Mouse (Mus musculus): ENCODE measurements around the gene Gpr107.

DNA sequence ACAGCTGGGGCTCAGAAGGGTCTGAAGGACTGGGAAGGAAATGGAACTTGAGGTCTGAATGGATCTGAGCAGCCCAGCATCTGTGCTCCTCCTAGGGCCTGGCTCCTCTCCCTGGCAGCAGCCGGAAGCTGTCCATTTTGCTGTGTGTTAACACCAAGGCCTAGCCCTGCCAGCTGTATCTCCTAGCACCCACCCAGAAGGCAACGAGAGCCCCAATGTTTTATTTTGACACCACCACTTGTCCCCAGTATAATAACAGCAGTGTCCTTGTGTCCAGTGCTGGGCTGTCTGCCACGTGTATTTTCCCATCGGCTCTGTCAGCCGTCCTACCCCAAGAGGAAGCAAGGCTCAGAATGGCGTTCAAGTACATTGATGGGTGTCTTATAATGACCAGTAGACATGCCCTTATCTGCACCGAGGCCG, 110.9 kb downstream of the Gpr107 start:
- TF ChIP-seq POLR2A (IDR thresholded peaks at IDR 0.05; ENCODE audit: insufficient read length, low read depth) (no peak), TCF3 (IDR thresholded peaks at IDR 0.05; ENCODE audit: insufficient read length, low read depth) (no peak)

Data from myocyte (in vitro differentiated cells).